Mouse (Mus musculus): Measurements from ENCODE around the gene Sox15.

Sox15 gene

GRCm38 (mm10) chr11:69633128-69633866 is 21.8 kb upstream of the Sox15 start:
- peak in 1 of 2 experiments; percentile 35 for DNase-seq (ENCODE audit: low spot score in 2 of 2)

GRCm38 (mm10) chr11:69635471-69635870 is 19.6 kb upstream of the Sox15 start:
- no peak for DNase-seq (ENCODE audit: low spot score in 2 of 2)

- DNase-seq (ENCODE audit: low spot score in 2 of 2), result no peak
These were observed 9.3 kb upstream of the Sox15 start for GRCm38 (mm10) chr11:69645860-69646259.

- DNase-seq (ENCODE audit: low spot score in 2 of 2), result no peak
These were observed 1.7 kb upstream of the Sox15 start for GRCm38 (mm10) chr11:69653399-69653798.

- no peak for DNase-seq (ENCODE audit: low spot score in 2 of 2)
These were observed 354 bp upstream of the Sox15 start for GRCm38 (mm10) chr11:69654760-69655159.

- no peak for DNase-seq (ENCODE audit: low spot score in 2 of 2)
These were observed 946 bp downstream of the Sox15 start for GRCm38 (mm10) chr11:69656065-69656455.

- no peak for DNase-seq (ENCODE audit: low spot score in 2 of 2)
These were observed 1.7 kb downstream of the Sox15 start for GRCm38 (mm10) chr11:69656617-69657461.

GRCm38 (mm10) chr11:69657462-69657881 is 2.4 kb downstream of the Sox15 start:
- DNase-seq (ENCODE audit: low spot score in 2 of 2), result no peak

- no peak for DNase-seq (ENCODE audit: low spot score in 2 of 2)
These were observed 6.2 kb downstream of the Sox15 start for GRCm38 (mm10) chr11:69661221-69661881.

GRCm38 (mm10) chr11:69662213-69662966 is 7.3 kb downstream of the Sox15 start, which contains the start of gene Mpdu1:
Mpdu1 (minus strand) TSS chr11:69662642.
- DNase-seq (ENCODE audit: low spot score in 2 of 2), result peak; percentile 91 to 94

GRCm38 (mm10) chr11:69662967-69663671 is 8.0 kb downstream of the Sox15 start:
- no peak for DNase-seq (ENCODE audit: low spot score in 2 of 2)

- DNase-seq (ENCODE audit: low spot score in 2 of 2), result no peak
These were observed 8.7 kb downstream of the Sox15 start for GRCm38 (mm10) chr11:69663795-69664194.

- no peak for DNase-seq (ENCODE audit: low spot score in 2 of 2)
These were observed 9.7 kb downstream of the Sox15 start for GRCm38 (mm10) chr11:69664841-69665240.

- DNase-seq (ENCODE audit: low spot score in 2 of 2), result no peak
These were observed 10.4 kb downstream of the Sox15 start for GRCm38 (mm10) chr11:69665457-69665960.

- peak; percentile 55 to 69 for DNase-seq (ENCODE audit: low spot score in 2 of 2)
These were observed 11.0 kb downstream of the Sox15 start, which contains the start of gene Cd68 for GRCm38 (mm10) chr11:69665961-69666664. Cd68 (minus strand) TSS chr11:69666153.

GRCm38 (mm10) chr11:69666665-69667005 is 11.5 kb downstream of the Sox15 start:
- DNase-seq (ENCODE audit: low spot score in 2 of 2), result no peak

- DNase-seq (ENCODE audit: low spot score in 2 of 2), result peak; percentile 84 to 88
These were observed 15.9 kb downstream of the Sox15 start for GRCm38 (mm10) chr11:69670786-69671725.

- no peak for DNase-seq (ENCODE audit: low spot score in 2 of 2)
These were observed 16.6 kb downstream of the Sox15 start for GRCm38 (mm10) chr11:69671726-69672124.

- peak; percentile 100 for DNase-seq (ENCODE audit: low spot score in 2 of 2)
These were observed 17.1 kb downstream of the Sox15 start, which contains the start of gene Eif4a1 for GRCm38 (mm10) chr11:69672211-69672706. Eif4a1 (minus strand) TSS chr11:69672423.
